Mouse (Mus musculus) c-Kit-positive CD71-positive TER-119-positive erythroid progenitor cells, embryonic 14.5 days (primary cell): ENCODE measurements around the gene St14.
"Not testable (repeated sequence)": the region's sequence is repeated elsewhere in the genome, so short reads cannot be mapped to it uniquely, and the experiment has no call there.

Source experiments
- DNase-seq: peaks from one replicate; pipeline ENCODE4 v3.0.0-alpha.2; 2013; ENCODE audit warnings: low spot score

St14 gene

DNA sequence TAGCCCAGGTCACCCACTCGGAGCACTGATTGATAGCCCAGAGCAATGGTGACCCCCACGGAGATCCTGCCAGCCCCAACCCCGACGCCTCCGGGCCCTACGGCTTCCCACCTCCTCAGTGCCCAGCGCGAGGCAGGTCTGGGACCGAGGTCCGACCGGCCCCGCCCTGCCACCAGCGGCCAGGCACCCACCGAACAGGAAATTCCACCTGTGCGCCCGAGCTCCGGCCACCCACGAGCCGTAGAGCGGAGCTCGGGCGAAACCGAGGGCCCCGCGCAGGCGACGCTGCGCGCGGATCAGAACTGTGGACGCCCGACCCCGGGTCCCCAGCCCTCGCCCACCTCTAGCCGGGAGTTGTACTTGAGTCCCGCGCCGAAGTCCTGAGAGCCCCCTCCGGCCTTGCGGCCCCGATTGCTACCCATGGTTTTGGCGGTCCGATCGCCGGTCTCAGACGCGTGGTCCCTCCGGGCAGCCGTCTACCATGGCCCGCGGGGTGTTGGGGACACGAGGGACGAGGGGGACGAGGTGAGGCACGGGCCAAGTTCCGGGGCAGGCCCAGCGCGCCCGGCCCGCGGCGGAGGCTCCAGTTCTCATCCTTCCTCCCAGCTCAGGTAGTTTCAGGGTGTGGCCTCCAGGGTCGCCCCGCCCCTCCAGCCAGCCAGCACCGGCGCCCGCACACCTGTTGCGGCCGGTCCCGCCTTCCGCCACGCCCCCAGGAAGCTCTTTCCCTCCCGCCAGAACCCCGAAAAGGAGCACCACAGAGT is at the start of gene St14:
Gene St14 (minus strand): TSS at position 649 of the 764 bp plus-strand sequence.
- no peak for DNase-seq

DNA sequence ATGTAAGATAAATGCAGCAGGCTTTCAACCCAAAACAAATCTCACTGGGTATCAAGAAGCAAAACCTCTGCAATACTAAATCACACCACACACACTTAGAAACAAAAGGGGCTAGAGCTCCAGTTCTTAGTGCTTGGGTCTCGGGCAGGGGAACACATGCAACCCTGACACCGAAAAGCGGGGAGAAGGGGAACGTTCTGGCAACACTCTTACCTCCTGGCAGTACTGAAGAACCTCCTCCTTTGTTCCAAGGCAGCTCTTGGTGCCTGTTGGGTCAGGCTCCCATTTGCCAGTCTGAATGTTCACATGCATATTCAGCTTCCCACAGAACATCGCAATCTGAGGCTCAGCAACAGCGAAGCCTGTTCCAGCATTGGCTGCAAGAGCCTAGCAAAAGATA is 46.0 kb upstream of the St14 start:
- no peak for DNase-seq

DNA sequence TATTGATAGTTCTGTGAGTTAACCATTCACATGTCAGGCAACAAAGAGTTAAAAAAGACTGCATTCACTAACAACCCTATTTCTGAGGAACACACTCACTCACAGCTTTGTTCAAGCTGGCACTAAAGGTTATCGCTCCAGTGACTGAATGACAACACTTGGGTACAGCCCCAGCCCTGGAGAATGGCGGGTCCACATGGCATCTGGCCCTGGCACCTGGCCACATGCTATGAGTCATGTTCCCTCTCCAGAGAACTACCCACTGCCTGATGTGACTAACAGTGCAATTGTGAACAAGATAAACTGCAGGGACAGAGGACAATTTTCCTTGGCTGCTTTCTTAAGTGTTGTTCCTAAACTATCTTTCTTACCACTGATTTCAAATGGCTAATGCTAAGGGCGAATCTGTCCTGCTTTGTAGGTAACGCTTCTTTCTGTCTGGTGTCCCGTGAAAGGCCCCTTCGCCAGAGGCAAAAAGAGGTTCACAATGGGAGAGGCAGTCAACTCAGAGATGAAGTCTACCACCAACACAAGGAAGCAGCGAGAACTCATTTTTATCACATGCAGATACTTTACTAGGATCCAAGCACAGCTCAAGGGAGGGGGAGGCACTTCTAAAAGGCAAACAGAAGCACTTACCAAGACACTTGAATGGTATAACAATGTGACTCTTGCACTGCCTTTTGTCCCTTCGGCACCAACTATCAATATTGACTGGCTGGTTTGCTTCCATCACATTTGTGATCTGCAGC is 44.9 kb upstream of the St14 start:
- DNase-seq, result peak; percentile 20

DNA sequence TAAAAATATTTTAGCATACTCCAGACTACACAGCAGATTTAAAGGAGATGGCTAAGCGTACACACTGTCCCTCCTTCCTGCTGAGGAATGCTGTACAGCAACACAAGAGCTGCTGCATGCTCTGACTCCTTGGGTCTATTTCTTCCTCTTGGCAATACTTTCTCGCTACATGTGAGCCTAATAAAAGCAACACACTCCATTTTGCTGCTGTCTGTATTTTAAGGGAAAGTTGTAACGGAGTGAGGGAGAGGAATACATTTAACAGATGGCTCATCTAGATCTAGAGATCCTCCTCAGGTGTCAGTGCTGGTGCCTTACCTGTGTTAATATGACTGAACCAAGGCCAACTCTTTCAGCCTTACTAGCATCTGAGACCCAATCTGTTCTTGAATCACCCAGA is 44.3 kb upstream of the St14 start:
- DNase-seq, result no peak

DNA sequence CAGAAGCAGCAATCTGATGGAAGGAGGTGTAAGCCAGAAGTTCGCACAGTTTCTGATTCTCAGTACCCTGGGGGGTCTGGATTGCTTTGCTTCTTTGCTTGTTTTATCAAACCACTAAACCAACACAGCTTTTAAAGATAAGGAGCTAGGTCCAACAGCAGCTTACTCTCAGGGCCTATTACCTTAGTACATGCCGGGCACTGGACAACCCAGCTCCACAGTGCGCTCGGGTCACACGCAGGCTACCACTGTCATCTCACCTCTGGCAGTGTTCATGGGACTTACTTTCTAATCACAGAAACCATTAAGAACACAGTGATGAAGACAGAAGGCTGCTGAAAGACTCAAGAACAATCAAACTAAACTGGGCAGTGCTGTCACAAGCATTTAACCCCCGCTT is 43.7 kb upstream of the St14 start:
- no peak for DNase-seq

GRCm38 (mm10) chr9:31168356-31169093 is 36.9 kb upstream of the St14 start:
- DNase-seq, result no peak

DNA sequence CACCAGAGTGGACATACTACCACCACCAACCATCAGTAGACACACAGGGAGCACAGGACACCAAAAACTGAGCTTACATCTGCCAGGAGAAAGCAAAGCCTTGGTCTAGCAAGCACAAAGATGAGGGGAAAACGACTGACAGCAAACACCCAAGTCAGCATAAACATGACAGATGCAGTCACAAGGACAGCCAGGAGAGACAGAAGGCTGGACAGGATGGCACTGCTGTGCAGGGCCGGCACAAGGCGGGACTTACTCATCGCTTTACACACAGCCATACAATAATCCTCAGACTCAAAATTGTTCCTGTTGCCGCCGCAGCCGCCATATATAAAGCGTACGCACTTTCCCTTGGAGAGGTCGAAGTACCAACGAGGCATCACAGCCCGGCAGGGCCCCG is 35.7 kb upstream of the St14 start:
- DNase-seq, result no peak

DNA sequence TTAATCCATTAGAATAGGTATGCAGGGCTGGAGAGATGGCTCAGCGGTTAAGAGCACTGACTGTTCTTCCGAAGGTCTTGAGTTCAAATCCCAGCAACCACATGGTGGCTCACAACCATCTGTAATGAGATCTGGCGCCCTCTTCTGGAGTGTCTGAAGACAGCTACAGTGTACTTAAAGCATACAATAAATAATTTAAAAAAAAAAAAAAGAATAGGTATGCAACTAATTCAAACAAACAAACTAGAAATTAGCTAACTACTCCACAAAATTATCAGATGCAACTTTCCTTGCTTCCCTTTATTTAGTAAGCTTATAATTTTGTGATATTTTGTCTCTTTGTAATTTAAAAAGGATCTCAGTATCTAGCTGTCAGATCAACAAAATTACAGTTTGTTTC is 33.9 kb upstream of the St14 start:
- not testable (repeated sequence) for DNase-seq

DNA sequence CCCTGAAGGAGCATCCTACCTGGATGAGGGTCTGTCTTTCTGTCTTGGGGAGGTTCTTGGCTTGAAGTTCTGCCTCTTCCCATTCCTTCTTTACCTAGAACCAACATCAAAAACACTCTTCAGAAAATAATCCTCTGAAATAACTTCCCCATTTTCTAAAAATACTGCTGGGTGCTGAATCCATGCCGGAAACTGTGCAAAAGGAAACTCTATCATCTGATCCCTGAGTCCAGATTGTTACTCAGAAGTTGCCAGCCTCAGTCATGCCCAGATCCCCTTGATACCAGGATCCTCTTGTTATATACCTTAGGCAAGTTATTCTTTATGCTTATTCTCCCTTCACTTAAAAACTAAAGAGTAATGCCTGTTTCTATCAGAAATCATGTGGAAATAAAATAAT is 31.7 kb upstream of the St14 start:
- no peak for DNase-seq

- no peak for DNase-seq
Measured at GRCm38 (mm10) chr9:31162911-31163310, 31.3 kb upstream of the St14 start.

- DNase-seq, result peak; percentile 23
Measured at GRCm38 (mm10) chr9:31159910-31160309, 28.3 kb upstream of the St14 start.

DNA sequence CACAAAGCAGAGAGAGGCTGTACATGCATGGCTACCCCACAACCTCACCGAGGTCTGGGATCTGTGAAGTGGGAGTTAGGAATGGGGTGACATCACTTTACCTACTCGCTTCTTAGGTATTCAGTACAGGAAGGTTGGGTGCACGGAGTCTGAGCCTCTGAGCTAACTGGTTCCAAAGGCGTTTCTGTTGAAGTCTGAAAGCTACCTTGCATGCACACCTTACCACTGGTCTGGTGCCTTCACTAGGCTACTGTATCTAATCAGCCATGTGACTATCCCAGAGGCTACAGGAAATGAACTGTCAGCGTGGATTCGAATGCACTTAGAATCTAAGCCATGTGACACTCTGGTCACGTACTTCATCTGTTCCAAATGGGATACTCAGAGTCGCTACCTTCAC is 24.9 kb upstream of the St14 start:
- DNase-seq, result no peak

- DNase-seq, result peak; percentile 53
Measured at GRCm38 (mm10) chr9:31151050-31151449, 19.4 kb upstream of the St14 start.

- DNase-seq, result no peak
Measured at GRCm38 (mm10) chr9:31148135-31148534, 16.5 kb upstream of the St14 start.

- no peak for DNase-seq
Measured at GRCm38 (mm10) chr9:31145272-31145925, 13.7 kb upstream of the St14 start.

DNA sequence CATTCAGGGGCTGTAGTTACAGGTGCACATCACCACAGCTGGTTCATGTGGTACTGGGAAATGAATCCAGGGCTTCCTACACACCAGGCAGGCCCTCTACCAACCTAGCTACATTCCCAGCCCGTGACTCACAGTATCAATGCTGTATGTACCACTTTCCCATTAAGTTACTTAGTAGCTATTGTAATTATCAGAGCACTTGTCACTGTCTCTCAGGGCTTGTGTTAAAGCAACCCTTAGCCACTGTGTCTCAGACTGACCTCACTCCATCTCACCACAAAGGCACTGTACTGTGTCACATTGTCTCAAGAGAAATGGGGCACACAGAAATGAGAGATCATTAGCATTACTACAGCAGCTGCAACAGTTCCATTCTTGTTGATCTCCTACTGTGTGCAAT is 11.3 kb upstream of the St14 start:
- no peak for DNase-seq

DNA sequence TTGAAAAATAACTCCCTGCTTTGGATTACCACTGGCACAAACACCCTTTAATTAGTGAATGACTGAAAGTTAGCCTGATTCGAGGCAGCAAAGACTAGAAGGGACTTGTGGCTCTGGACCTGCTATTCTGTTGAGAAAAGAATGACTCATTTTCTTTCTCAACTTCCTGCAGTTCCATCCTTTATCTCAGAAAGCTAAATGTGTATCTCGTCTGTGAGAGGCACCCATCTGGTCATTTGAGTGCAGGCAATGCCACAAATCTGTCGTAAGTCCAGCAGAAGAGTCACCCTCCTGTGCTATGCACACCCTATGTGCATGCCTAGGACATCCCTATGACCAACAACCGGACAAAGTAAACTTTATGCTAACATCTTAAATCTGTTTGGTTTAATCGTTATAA is 1.5 kb upstream of the St14 start:
- no peak for DNase-seq

GRCm38 (mm10) chr9:31130357-31131204 is 1.1 kb downstream of the St14 start:
- DNase-seq, result no peak

DNA sequence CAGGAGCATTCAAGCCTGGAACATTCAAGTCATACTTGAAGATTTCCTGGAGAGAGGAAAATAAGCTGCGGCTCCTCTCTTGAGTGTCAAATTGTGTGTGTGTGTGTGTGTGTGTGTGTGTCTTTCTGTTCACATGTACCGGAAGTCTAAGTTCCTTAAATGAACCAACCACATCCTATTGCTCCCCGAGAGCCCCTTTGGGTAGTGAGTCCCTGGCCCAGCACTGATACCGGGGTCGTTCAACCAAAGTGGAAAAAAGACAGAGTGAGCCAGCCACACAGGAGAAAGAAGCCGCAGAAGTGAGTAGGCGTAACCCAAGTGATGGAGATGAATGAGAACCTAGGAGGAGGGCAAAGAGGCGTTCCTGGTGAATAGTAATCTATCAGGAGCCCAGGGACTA is 1.7 kb downstream of the St14 start:
- DNase-seq, result no peak

DNA sequence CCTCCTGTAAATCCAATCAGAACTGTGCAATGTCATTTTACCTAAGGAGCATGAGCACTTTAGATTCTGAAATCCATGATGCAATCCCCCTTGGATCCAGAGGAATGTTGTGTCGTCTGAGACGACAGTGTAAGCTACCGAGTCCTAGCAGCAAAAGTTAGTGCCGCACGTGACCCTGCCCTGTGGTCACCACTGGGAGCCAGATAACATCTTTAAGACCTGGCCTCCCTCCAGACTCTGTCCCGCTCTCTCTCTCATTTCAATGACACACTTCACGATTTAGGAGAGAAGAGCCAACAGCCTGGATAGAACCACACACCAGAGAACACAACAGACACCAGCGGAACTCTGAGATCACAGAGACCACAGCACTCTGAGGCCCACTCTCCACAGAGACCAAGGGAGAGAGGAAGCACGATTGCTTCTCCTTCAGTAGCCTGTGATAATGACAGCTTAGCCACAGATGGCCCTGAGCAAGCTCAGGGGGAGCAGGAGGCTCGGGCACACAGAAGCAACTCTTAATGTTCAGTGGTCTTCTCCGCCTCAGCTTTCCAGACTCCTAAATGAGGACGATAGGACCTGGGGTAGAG is 3.7 kb downstream of the St14 start:
- DNase-seq, result no peak

DNA sequence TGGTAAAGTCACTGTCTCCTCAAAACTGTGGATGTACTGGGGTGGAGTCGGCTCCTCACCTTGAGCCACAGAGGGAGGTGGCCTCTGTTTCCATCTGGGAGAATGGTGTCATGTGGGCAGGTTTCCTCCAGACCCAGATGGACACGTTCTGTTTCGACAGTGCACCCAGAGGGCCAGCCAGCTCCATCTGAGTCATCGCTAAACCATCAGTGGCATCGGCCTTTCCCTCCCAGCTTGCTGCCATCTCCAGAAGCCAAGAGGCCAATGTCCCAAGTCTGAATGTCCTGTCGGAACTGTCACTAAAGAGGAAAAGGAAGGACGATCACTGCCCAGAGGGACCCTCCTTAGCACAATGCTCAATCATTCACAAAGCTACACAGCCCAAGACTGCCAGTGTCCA is 5.6 kb downstream of the St14 start:
- no peak for DNase-seq
